Mouse (Mus musculus) erythroblast, adult 5-6 weeks (primary cell): Measurements from ENCODE around the gene Trip13. TPM values are rescaled to one million over a fixed set of nuclear protein-coding genes. Genes with fewer than 3 reads are reported as not detected.
A peak's percentile ranks its signal among the peaks of the same experiment; 100 is the strongest.

Experiments used
- ATAC-seq: replicated peaks from 2 replicates; pipeline ENCODE4 v1.8.0; 2016; ENCODE audit warnings: moderate number of reproducible peaks, mild to moderate bottlenecking, moderate TSS enrichment, inconsistent platforms; ENCODE audit not compliant: poor library complexity, low FRiP score, severe bottlenecking
- total RNA-seq, 2 experiments: library from RNA; stranded (forward) in 1 of 2; stranded (reverse) in 1 of 2; fragments of 150-400 nt in 1 of 2; fragments of 200-764, 138-1000 nt in 1 of 2; gene quantifications; 2 replicates each; pipeline versions ENCODE4 v1.2.3 to v1.2.4; 2015 to 2017; ENCODE audit warnings: low replicate concordance in 2 of 2

The Trip13 gene
- total RNA-seq, 2 experiments from 2014 or later, result 6.5 to 14.9 TPM

- ATAC-seq, result no peak
Measured at GRCm38 (mm10) chr13:73892493-73893178, 44.9 kb downstream of the Trip13 start.

- ATAC-seq, result no peak
Measured at GRCm38 (mm10) chr13:73887415-73887874, 50.1 kb downstream of the Trip13 start.

GRCm38 (mm10) chr13:73886601-73887000 lies 51.0 kb downstream of the Trip13 start:
- no peak for ATAC-seq

- no peak for ATAC-seq
Measured at GRCm38 (mm10) chr13:73886066-73886465, 51.5 kb downstream of the Trip13 start.

GRCm38 (mm10) chr13:73885656-73886055 lies 51.9 kb downstream of the Trip13 start:
- no peak for ATAC-seq

GRCm38 (mm10) chr13:73881347-73881746 lies 56.2 kb downstream of the Trip13 start:
- ATAC-seq, result no peak

- ATAC-seq, result peak; percentile 67
Measured at GRCm38 (mm10) chr13:73879824-73880223, 57.8 kb downstream of the Trip13 start.

- ATAC-seq, result no peak
Measured at GRCm38 (mm10) chr13:73872159-73872558, 65.4 kb downstream of the Trip13 start.

Other genes starting within 250 kb of the Trip13 start
- gene Slc6a19, start 232.9 kb downstream of the Trip13 start, total RNA-seq (2015; ENCODE audit: low replicate concordance), result not detected in 2 replicates
- not detected in 2 replicates for gene Slc6a19, start 232.9 kb downstream of the Trip13 start, total RNA-seq (2017; ENCODE audit: low replicate concordance)
- 0.58 and 8.4 TPM in 2 replicates for gene Slc12a7, start 204.7 kb downstream of the Trip13 start, total RNA-seq (2015; ENCODE audit: low replicate concordance)
- 0.43 and 0.56 TPM in 2 replicates for gene Slc12a7, start 204.7 kb downstream of the Trip13 start, total RNA-seq (2017; ENCODE audit: low replicate concordance)
- not detected in 2 replicates for gene Nkd2, start 90.2 kb downstream of the Trip13 start, total RNA-seq (2015; ENCODE audit: low replicate concordance)
- not detected in 2 replicates for gene Nkd2, start 90.2 kb downstream of the Trip13 start, total RNA-seq (2017; ENCODE audit: low replicate concordance)
- gene Brd9, start within 50 bp of the Trip13 start, total RNA-seq (2015; ENCODE audit: low replicate concordance), result 12.3 and 17.1 TPM in 2 replicates
- gene Brd9, start within 50 bp of the Trip13 start, total RNA-seq (2017; ENCODE audit: low replicate concordance), result 32.5 and 37.6 TPM in 2 replicates
- gene Zdhhc11, start 26.1 kb upstream of the Trip13 start, total RNA-seq (2015; ENCODE audit: low replicate concordance), result not detected in 2 replicates
- not detected in 2 replicates for gene Zdhhc11, start 26.1 kb upstream of the Trip13 start, total RNA-seq (2017; ENCODE audit: low replicate concordance)
- gene Tppp, start 71.6 kb upstream of the Trip13 start, total RNA-seq (2015; ENCODE audit: low replicate concordance), result 0.63 TPM in 1 of 2 replicates, not detected in the other
- gene Tppp, start 71.6 kb upstream of the Trip13 start, total RNA-seq (2017; ENCODE audit: low replicate concordance), result 0.17 and 0.28 TPM in 2 replicates
- gene Cep72, start 124.5 kb upstream of the Trip13 start, total RNA-seq (2015; ENCODE audit: low replicate concordance), result 0.84 and 1.2 TPM in 2 replicates
- gene Cep72, start 124.5 kb upstream of the Trip13 start, total RNA-seq (2017; ENCODE audit: low replicate concordance), result 2.6 and 5.4 TPM in 2 replicates
- not detected in 2 replicates for gene Slc9a3, start 183.7 kb upstream of the Trip13 start, total RNA-seq (2015; ENCODE audit: low replicate concordance)
- gene Slc9a3, start 183.7 kb upstream of the Trip13 start, total RNA-seq (2017; ENCODE audit: low replicate concordance), result not detected in 2 replicates